Mouse (Mus musculus) forebrain, embryonic 11.5 days (tissue): ENCODE results near the gene Fbxo24. TPM values are rescaled to one million over a fixed set of nuclear protein-coding genes. Genes with fewer than 3 reads are reported as not detected.
A peak's percentile ranks its signal among the peaks of the same experiment; 100 is the strongest.

Experiments used
- ATAC-seq: fragments of 200-750 bp; cut with Nextera tagmentation; replicated peaks from 2 replicates; pipeline ENCODE4 v1.8.0; 2017; ENCODE audit warnings: moderate TSS enrichment; ENCODE audit not compliant: low FRiP score
- DNase-seq: peaks from one replicate; pipeline ENCODE4 v3.0.0-alpha.2; 2017; ENCODE audit warnings: low spot score
- H3K27ac ChIP-seq: fragments of 300-500 bp; sonication (generic); 2 replicates; pipeline ENCODE4 v1.5.1; 2014; ENCODE audit warnings: low read depth, low read length
- H3K27me3 ChIP-seq: fragments of 300-500 bp; sonication (generic); 2 replicates; pipeline ENCODE4 v1.6.1; 2014; ENCODE audit warnings: mild to moderate bottlenecking, low read length, mixed read lengths; ENCODE audit not compliant: control insufficient read depth, insufficient read depth
- H3K36me3 ChIP-seq: fragments of 300-500 bp; sonication (generic); 2 replicates; pipeline ENCODE4 v1.6.1; 2014; ENCODE audit warnings: mild to moderate bottlenecking, low read length, moderate library complexity, mixed read lengths; ENCODE audit not compliant: control insufficient read depth, insufficient read depth
- H3K4me1 ChIP-seq: fragments of 300-500 bp; sonication (generic); replicated peaks from 2 replicates; pipeline ENCODE4 v1.6.1; 2014; ENCODE audit warnings: low read length, mixed read lengths; ENCODE audit not compliant: control insufficient read depth, insufficient read depth
- H3K4me2 ChIP-seq: fragments of 300-500 bp; sonication (generic); 2 replicates; pipeline ENCODE4 v1.6.1; 2014; ENCODE audit warnings: low read depth, mild to moderate bottlenecking, low read length, moderate library complexity, mixed read lengths; ENCODE audit not compliant: severe bottlenecking
- H3K4me3 ChIP-seq: fragments of 300-500 bp; sonication (generic); 2 replicates; pipeline ENCODE4 v1.5.1; 2014; ENCODE audit warnings: low read depth, low read length
- H3K9ac ChIP-seq: fragments of 300-500 bp; sonication (generic); 2 replicates; pipeline ENCODE4 v1.6.1; 2014; ENCODE audit warnings: low read length
- H3K9me3 ChIP-seq: fragments of 300-500 bp; sonication (generic); 2 replicates; pipeline ENCODE4 v1.6.1; 2016; ENCODE audit warnings: low read length, mixed read lengths; ENCODE audit not compliant: control insufficient read depth
- WGBS: fragments of 180-500 bp; shearing (Covaris S2); extraction: QIAGEN DNeasy Blood & Tissue Kit; methylation state at CpG from one replicate; pipeline ENCODE4 v1.1.7; 2014; 5-methylcytosine and 5-hydroxymethylcytosine counted together
- polyA plus RNA-seq: library from polyadenylated mRNA; unstranded; fragments of >200 nt; fragmentation: Nextera tagmentation; extraction: Ambion mirVana; gene quantifications from 2 replicates; pipeline ENCODE4 v1.2.1, GENCODE M21; 2014

Fbxo24 gene
- polyA plus RNA-seq, 1 experiment from 2014 or later: 0.12 TPM

GRCm38 (mm10) chr5:137595921-137596320 lies 32.9 kb downstream of the Fbxo24 start:
- Histone ChIP-seq H3K4me2 (no peak overlapping the region), H3K27me3 (no peaks in the 10 kb centered on the region), H3K27ac (no peak overlapping the region), H3K9ac (no peak overlapping the region), H3K9me3 (no peaks in the 10 kb centered on the region), H3K4me1 (no peaks in the 10 kb centered on the region; the same call in 1 of the 2 replicates), H3K4me3 (no peak overlapping the region), H3K36me3 (no peaks in the 10 kb centered on the region)
- WGBS: 78% methylated on average over 7 of the region's 7 CpGs
- ATAC-seq (no peak), DNase-seq (no peak)

GRCm38 (mm10) chr5:137590507-137590906 lies 38.3 kb downstream of the Fbxo24 start:
- no peaks in the 10 kb centered on the region for H3K9me3 ChIP-seq
- no peaks in the 10 kb centered on the region for H3K4me1 ChIP-seq
- no peak overlapping the region for H3K27ac ChIP-seq
- H3K4me3 ChIP-seq: no peak overlapping the region
- no peak for ATAC-seq
- WGBS: 75% methylated on average over 5 of the region's 5 CpGs
- H3K27me3 ChIP-seq: no peaks in the 10 kb centered on the region
- no peak overlapping the region for H3K4me2 ChIP-seq
- no peaks in the 10 kb centered on the region for H3K36me3 ChIP-seq
- no peak for DNase-seq
- H3K9ac ChIP-seq: no peak overlapping the region

GRCm38 (mm10) chr5:137584976-137585375 lies 43.8 kb downstream of the Fbxo24 start:
- no peak for DNase-seq
- ATAC-seq: no peak
- Histone ChIP-seq H3K4me3 (no peak overlapping the region), H3K9ac (no peak overlapping the region), H3K36me3 (no peaks in the 10 kb centered on the region), H3K27me3 (peaks cover 3% of the 10 kb centered on the region; the same call in 1 of the 2 replicates), H3K4me2 (no peak overlapping the region), H3K4me1 (no peaks in the 10 kb centered on the region), H3K27ac (no peak overlapping the region), H3K9me3 (no peaks in the 10 kb centered on the region)
- 33% methylated on average over 8 of the region's 8 CpGs for WGBS

- Histone ChIP-seq H3K9ac (peak overlapping the region; percentile 55), H3K9me3 (no peaks in the 10 kb centered on the region), H3K4me2 (peak overlapping the region; percentile 59), H3K4me3 (peak overlapping the region; percentile 27), H3K27ac (no peak overlapping the region), H3K4me1 (no peaks in the 10 kb centered on the region), H3K27me3 (peaks cover 3% of the 10 kb centered on the region; the same call in 1 of the 2 replicates), H3K36me3 (no peaks in the 10 kb centered on the region)
- ATAC-seq: peak; percentile 53
- WGBS: 17% methylated on average over 27 of the region's 27 CpGs
- DNase-seq: peak; percentile 80
These were observed 45.1 kb downstream of the Fbxo24 start for GRCm38 (mm10) chr5:137583670-137584169.

GRCm38 (mm10) chr5:137582702-137583101 lies 46.1 kb downstream of the Fbxo24 start:
- ATAC-seq (no peak), DNase-seq (no peak)
- Histone ChIP-seq H3K4me2 (no peak overlapping the region), H3K27me3 (peaks cover 3% of the 10 kb centered on the region; the same call in 1 of the 2 replicates), H3K9ac (no peak overlapping the region), H3K4me1 (no peaks in the 10 kb centered on the region), H3K4me3 (no peak overlapping the region), H3K27ac (no peak overlapping the region), H3K36me3 (no peaks in the 10 kb centered on the region), H3K9me3 (no peaks in the 10 kb centered on the region)
- 42% methylated on average over 8 of the region's 8 CpGs for WGBS

GRCm38 (mm10) chr5:137580246-137580645 lies 48.6 kb downstream of the Fbxo24 start:
- 83% methylated on average over 6 of the region's 6 CpGs for WGBS
- no peak for ATAC-seq

GRCm38 (mm10) chr5:137574470-137574901 lies 54.3 kb downstream of the Fbxo24 start:
- Histone ChIP-seq H3K9ac (peak overlapping the region; percentile 30), H3K4me3 (peak overlapping the region; percentile 5; the same call in 1 of the 2 replicates), H3K27ac (no peak overlapping the region), H3K4me2 (peak overlapping the region; percentile 43), H3K4me1 (no peaks in the 10 kb centered on the region; the same call in 1 of the 2 replicates), H3K36me3 (no peaks in the 10 kb centered on the region), H3K27me3 (no peaks in the 10 kb centered on the region), H3K9me3 (no peaks in the 10 kb centered on the region)
- WGBS: 5% methylated on average over 27 of the region's 27 CpGs
- DNase-seq (peak; percentile 71), ATAC-seq (no peak)

More at GRCm38 (mm10) chr5:137580246-137580645, 48.6 kb downstream of the Fbxo24 start:
- peaks cover 3% of the 10 kb centered on the region; the same call in 1 of the 2 replicates for H3K27me3 ChIP-seq
- H3K9me3 ChIP-seq: no peaks in the 10 kb centered on the region
- H3K4me3 ChIP-seq: no peak overlapping the region
- no peaks in the 10 kb centered on the region for H3K4me1 ChIP-seq
- H3K36me3 ChIP-seq: no peaks in the 10 kb centered on the region
- H3K27ac ChIP-seq: no peak overlapping the region
- no peak overlapping the region for H3K4me2 ChIP-seq
- no peak overlapping the region for H3K9ac ChIP-seq
- DNase-seq: no peak

- no peaks in the 10 kb centered on the region for H3K9me3 ChIP-seq
- H3K9ac ChIP-seq: no peak overlapping the region
- H3K4me1 ChIP-seq: no peaks in the 10 kb centered on the region; the same call in 1 of the 2 replicates
- no peak for DNase-seq
- H3K36me3 ChIP-seq: no peaks in the 10 kb centered on the region
- H3K4me3 ChIP-seq: no peak overlapping the region
- ATAC-seq: no peak
- WGBS: 81% methylated on average over 17 of the region's 17 CpGs
- H3K4me2 ChIP-seq: no peak overlapping the region
- H3K27me3 ChIP-seq: no peaks in the 10 kb centered on the region
- no peak overlapping the region for H3K27ac ChIP-seq
These were observed 57.9 kb downstream of the Fbxo24 start for GRCm38 (mm10) chr5:137570691-137571586.
